Mouse (Mus musculus) inflammation-experienced regulatory T-cells, adult 6 months (primary cell): Measurements from ENCODE around the gene Auh. TPM values are rescaled to one million over a fixed set of nuclear protein-coding genes. Genes with fewer than 3 reads are reported as not detected.

Source experiments
- ATAC-seq: one replicate; pipeline ENCODE4 v1.8.0; 2017
- polyA plus RNA-seq, 3 experiments: library from polyadenylated mRNA; unstranded; fragments of 100-300 nt; shearing (Covaris generic); gene quantifications; one replicate each; pipeline ENCODE4 v1.2.1; 2017

The Auh gene
- 10 to 100 TPM; 25.0 to 28.2 (median 26.2) TPM for polyA plus RNA-seq

DNA sequence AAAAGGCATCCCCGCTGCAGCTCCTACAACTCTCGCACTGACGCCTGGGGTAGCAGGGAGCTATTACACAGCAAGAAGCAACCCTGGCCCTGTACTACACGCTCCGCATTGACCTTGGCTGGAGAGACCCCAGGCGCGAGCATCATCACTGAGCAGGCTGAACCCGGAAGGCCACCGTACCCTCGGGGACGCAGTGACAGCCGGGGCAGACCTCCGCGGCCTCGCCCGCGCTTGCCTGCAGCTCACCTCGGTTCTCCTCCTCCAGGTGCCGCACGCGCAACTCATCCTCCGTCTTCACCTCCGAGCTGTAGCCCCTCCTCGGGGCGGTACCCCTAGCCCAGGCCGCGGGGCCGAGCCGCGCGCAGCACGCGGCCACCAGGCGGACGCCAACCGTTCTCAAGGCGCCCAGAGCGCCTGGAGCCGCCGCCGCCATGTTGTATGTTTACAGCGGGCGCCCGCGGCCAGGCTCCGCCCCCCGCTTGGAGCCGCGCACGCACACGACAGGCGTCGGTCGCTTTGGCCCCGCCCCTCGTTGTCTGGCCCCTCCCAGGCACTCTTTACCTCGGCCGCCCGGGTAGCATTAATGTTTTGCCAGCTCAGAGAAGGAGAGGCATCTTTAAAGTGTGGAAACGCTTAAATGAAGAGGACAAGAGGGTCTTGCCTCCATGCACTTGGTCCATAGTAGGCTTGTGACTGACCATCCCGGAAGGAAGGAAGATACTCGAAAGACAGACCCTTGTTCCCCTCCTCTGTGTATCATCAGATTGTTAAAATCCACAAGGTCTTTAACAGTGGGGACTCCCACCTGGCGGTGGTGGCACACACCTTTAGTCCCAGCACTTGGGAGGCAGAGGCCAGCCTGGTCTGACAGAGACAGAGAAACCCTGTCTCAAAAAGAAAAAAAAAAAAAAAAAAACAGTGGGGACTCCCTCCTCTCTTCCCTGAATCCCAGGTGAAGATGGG, at the start of gene Auh:
Gene Auh, minus strand, starts transcription at position 473 of the 963 bp plus-strand sequence.
- peak; percentile 95 for ATAC-seq

DNA sequence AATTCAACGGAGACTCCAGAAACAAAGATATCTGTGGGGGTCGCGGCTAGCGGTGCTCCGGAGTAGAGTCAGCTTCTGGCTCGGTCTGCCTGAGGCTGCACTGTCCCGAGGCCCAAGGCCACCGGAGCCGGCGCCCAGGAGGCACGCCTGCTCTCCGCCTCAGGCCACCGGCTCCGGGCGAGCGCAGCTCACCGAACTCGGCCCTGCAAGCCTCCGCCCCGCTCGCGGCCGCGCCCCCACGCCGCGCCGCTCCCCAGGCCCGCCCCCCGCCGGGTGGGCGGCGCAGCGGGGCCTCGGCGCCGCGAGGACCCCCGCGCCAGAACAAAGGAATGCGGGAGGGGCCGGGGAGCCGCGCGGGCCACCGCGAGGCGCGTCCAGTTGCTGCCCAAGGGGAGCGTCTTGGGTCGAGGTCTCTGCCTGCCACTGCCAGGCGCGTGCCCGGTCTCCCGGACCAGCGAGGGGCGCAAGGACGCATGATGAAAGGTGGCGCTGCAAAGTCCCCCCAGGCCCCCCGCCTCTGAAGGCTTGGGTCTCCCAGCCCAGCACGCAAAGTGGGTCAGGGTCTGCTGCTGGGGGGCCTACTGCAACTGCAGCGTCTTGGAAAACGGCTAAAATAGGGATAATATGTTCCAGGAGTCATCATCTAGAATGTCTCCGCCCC, 49.0 kb upstream of the Auh start:
- no peak for ATAC-seq

GRCm38 (mm10) chr13:52977757-52978156, 48.3 kb upstream of the Auh start:
- no peak for ATAC-seq

- no peak for ATAC-seq
Measured at GRCm38 (mm10) chr13:52977221-52977609, 47.7 kb upstream of the Auh start.

DNA sequence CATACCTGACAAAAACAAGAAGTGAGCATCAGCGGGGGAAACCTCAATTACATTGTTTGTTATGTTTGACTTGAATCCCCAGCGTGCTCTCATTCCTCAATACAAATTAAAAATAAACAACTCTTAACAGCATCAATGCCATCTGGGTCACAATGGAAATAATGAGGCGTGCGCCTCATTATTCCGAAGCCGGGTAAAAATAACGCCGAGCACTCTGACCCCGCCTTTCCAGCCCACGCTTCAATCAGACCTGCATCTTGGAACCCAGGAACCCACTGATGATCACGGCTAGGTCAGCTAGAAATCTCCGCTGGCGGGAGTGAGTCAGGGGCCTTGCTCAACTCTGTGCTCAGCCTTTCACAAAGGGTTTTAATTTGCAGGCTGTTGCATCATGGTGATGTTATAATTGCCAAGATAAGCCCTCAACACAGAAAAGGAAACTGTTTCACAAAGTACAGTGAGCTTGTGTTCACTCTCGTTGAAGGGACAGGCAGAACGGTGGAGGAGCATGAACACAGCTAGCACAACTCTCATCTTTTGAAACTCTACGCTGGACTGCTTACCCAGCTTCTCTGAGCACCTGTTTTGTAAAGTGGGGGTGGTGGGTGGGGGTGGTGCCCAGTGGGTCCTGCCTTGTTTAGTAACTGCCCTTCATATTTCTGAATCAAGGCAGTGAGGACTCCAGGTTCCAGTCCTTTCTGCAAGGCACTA, 47.2 kb upstream of the Auh start:
- ATAC-seq, result peak; percentile 42

DNA sequence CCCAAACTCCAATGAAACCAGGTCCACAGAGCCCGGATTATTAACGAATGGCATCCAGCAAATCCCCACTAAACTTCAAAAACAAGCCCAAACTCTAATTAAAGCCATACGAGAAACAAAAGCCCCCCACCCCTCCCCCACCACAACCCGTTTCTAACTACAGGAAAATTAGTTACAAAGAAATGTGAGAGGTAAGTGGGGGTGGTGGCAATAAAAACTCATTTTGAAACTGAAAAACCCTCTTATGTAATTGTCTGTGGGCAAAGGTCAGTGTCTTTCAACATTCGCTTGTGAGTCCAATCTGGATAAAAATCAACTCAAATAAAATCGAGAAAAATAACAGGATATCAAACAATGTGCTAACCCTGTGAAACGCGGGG, 46.6 kb upstream of the Auh start:
- no peak for ATAC-seq

DNA sequence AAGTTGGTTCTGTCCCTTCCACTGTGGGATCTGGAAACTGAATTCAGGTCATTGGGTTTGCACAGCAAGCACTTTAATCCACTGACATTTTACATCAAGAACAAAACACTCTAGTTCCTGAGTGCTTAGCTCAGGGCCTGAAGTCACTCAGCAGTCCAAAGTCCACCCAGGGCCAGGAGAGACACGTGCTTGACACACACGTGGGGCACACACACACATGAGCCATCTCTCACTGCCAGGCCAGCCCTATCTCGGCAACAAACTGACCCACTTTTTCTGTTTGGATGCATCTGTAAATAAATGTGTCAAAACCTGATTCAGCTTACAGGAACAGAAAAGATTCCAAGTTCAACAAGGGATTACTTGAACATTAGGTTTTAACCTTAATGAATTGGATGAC, 45.2 kb upstream of the Auh start:
- no peak for ATAC-seq

DNA sequence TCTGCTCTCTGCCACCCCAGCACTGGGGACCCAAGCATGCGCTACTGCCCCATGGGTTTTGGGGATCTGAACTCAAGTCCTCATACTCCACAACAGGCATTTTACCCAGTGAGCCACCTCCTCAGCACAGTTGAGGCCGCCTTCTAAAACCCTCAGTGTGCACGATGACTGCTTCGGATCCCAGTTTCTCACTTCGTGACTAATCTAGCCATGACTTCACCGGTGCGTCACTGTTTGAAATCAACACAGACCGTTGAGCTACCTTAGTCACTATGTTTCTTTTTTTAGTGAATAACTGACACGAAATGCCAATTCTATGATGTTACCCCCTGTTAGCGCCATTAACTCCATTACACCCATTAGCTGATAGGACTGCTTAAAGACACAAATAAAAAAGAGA, 43.9 kb upstream of the Auh start:
- no peak for ATAC-seq

- no peak for ATAC-seq
Measured at GRCm38 (mm10) chr13:52972626-52973025, 43.1 kb upstream of the Auh start.

DNA sequence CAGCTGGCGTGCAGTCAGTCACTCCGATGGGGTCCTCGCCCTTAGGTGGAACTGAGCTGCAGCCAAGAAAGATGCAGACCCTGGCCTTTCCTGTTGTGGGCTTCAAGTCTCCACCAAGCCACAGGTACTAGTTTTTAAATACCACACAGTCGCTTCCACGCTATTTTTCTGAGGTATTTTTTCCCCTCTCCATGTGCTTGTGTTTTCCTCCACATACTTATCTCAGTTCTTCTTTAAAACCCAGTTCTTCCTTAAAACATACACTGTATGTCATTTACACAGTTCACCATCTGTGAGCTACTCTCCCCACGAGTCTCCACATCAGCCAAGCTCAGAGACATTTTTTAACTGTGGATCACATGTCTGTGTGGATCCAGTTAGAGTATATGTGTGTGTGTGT, 41.4 kb upstream of the Auh start:
- ATAC-seq, result no peak

DNA sequence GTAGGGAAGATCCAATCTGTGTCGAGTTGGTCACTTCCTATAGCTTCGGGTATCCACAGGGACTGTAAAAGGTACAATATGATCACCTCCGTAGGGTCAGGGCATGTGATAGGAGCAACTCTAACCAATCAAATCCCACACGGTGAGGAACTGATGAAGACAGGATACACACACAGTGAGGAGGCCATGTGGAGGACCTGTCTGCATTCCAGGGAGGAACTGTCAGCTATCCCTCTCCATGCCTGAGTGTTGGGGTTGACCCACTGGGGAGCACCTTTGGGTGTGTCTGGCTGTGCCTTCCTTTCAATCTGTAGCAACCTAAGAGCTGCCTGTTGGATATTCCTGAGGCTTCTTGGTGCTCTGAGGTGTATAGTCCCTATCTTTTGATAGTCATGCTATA, 33.4 kb upstream of the Auh start:
- no peak for ATAC-seq

DNA sequence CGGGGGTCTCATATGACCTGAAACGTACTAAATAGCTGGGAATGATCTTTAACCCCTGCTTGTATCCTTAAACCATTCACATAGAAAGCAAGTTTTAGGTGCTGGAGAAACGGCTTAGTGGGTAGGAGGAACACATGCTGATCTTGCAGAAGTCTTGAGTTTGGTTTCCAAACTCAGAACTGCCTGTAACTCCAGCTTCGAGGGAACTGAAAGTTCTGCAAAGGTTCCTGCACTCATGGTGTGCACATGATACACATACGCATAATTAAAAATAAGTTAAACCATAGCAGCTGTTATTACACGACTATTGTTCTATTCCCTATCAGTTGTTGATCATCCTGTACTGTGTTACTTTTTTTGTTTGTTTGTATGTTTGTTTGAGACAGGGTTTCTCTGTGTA, 32.9 kb upstream of the Auh start:
- no peak for ATAC-seq

- no peak for ATAC-seq
Measured at GRCm38 (mm10) chr13:52953779-52954553, 24.5 kb upstream of the Auh start.

- no peak for ATAC-seq
Measured at GRCm38 (mm10) chr13:52949211-52949610, 19.7 kb upstream of the Auh start.

DNA sequence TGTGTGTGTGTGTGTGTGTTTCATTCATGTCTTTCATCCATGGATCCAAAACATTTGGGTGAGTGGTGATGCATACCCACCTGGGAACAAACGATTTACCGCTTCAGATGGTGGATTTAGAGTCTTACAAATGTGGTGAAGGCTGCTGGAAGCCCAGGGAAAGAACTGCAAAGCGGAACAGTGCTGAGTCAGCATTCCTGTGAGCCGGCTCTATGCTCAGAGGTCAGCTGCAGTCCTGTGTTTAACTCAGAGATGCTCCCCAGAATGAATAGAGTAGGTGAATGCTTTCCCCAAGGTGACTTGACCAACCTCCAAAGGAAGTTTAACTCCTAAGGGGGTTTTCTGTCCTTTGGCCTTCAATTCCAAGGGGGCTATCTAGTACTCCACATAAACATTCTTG, 18.1 kb upstream of the Auh start:
- ATAC-seq, result no peak

DNA sequence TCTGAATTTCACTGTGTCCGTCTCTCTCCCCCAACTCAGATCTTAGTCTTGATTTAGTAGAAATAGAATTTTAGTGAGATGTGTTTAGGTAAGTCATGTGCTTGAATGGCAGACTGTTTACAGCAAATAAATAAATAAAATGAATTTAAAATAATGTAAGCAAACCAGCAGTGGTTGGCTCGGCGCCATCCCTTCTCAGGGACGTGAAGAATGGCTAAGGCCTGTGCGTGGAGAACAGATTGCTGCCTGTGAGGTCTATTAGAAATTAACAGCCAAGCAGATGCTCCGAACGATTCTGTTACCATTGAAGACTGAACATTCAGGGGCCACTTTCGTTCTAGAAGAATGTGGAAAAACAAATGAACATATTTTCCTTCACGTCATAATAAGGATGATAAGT, 16.3 kb upstream of the Auh start:
- ATAC-seq, result no peak

GRCm38 (mm10) chr13:52944116-52944515, 14.6 kb upstream of the Auh start:
- ATAC-seq, result no peak

- no peak for ATAC-seq
Measured at GRCm38 (mm10) chr13:52942876-52943388, 13.5 kb upstream of the Auh start.

GRCm38 (mm10) chr13:52940956-52941355, 11.5 kb upstream of the Auh start:
- ATAC-seq, result no peak

DNA sequence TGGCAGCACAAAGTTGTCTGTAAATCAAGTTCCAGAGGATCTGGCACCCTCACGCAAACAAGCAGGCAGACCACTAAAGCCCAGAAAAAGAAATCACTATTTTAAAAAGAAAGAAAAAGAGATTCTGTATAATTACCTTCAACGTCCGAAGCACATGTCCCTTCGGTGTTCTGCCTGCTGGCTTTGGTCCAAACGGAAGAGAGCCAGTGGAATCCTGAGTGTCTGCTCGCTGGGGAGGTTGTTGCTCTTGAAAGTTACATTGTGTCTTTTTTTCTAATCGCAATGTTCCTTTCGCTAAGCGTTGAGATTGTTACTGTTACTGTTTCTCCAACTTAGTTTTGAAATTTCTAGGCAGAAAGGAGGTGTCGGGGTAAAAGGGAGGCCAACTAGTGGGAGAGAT, 1.1 kb upstream of the Auh start:
- no peak for ATAC-seq

DNA sequence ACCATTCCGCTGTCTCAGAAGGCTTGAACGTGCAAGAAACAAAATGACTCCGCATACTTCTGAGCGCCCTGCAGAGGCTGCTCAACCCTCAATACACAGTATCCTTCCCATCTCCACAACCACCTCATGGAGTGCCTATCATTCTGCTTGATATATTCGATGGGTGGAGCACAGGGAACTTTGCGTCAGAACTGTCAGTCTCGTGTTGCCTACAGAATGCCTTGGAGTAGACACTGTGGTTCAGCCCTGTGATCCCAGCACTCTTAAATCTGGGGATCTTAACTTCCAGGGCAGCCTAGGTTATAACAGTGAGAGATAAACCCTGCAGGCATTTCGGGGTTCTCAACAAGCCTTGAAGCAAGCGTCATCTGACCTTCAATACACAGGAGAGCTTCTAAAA, 1.1 kb downstream of the Auh start:
- no peak for ATAC-seq

DNA sequence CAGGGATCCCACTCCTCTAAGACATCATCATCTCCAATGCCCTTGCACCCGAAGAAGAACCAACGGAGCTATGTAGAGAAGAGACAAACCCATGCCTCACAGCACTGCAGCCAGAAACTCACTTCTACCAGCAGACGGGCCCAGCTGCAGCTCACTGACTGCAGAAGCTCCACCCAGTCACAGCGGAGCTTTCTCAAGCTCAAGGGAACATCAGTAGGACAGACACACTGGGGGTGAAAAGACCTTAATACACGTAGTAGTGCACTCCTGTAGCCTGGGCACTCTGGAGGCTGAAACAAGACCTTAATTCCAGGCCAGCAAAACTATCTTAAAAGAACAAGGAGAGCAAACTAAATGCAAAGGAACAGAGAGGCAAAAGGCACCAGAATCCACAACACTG, 5.0 kb downstream of the Auh start:
- no peak for ATAC-seq
